Mouse (Mus musculus) ES-Bruce4 (cell line): ENCODE data around the gene Me1.

Source experiments
- CTCF ChIP-seq: IDR thresholded peaks from one replicate; pipeline ENCODE4 v1.8.1; 2011; ENCODE audit warnings: low read depth, low read length
- EP300 ChIP-seq: IDR thresholded peaks from 2 replicates; pipeline ENCODE4 v1.6.1; 2011; ENCODE audit warnings: low read depth, low read length; ENCODE audit not compliant: insufficient read depth
- POLR2A ChIP-seq: IDR thresholded peaks from one replicate; pipeline ENCODE4 v1.8.1; 2011; ENCODE audit warnings: low read length; ENCODE audit not compliant: insufficient read depth

GRCm38 (mm10) chr9:86627745-86628496, 67.8 kb downstream of the Me1 start:
- TF ChIP-seq POLR2A (no peak), CTCF (no peak), EP300 (no peak)
